Mouse (Mus musculus) c-Kit-positive CD71-positive TER-119-positive erythroid progenitor cells, embryonic 14.5 days (primary cell): Measurements from ENCODE around the gene Pnpla6.

Experiments
- DNase-seq: peaks from one replicate; pipeline ENCODE4 v3.0.0-alpha.2; 2013; ENCODE audit warnings: low spot score

Gene Pnpla6

GRCm38 (mm10) chr8:3515260-3515671 is at the start of gene Pnpla6:
Gene Pnpla6, plus strand, starts transcription at chr8:3515384.
- DNase-seq, result peak; percentile 80

- DNase-seq, result peak; percentile 89
Observed at GRCm38 (mm10) chr8:3467006-3467885, 47.9 kb upstream of the Pnpla6 start, which contains the start of gene Pex11g. Gene Pex11g, minus strand, starts transcription at chr8:3467680.

GRCm38 (mm10) chr8:3467886-3468545 is 47.2 kb upstream of the Pnpla6 start:
- DNase-seq, result no peak

GRCm38 (mm10) chr8:3468838-3469237 is 46.3 kb upstream of the Pnpla6 start:
- DNase-seq, result no peak

- DNase-seq, result no peak
Observed at GRCm38 (mm10) chr8:3470562-3470961, 44.6 kb upstream of the Pnpla6 start, which contains the start of gene Tex45. Gene Tex45, plus strand, starts transcription at chr8:3470862.

GRCm38 (mm10) chr8:3475715-3476429 is 39.3 kb upstream of the Pnpla6 start:
- DNase-seq, result no peak

- no peak for DNase-seq
Observed at GRCm38 (mm10) chr8:3480221-3480785, 34.9 kb upstream of the Pnpla6 start.

GRCm38 (mm10) chr8:3481605-3482004 is 33.6 kb upstream of the Pnpla6 start:
- DNase-seq, result no peak

- no peak for DNase-seq
Observed at GRCm38 (mm10) chr8:3482240-3482740, 32.9 kb upstream of the Pnpla6 start.

GRCm38 (mm10) chr8:3483546-3483945 is 31.6 kb upstream of the Pnpla6 start:
- no peak for DNase-seq

- DNase-seq, result no peak
Observed at GRCm38 (mm10) chr8:3485192-3485591, 30.0 kb upstream of the Pnpla6 start.

- DNase-seq, result no peak
Observed at GRCm38 (mm10) chr8:3492901-3493844, 22.0 kb upstream of the Pnpla6 start, which contains the start of gene Zfp358. Gene Zfp358, plus strand, starts transcription at chr8:3493138.

GRCm38 (mm10) chr8:3493845-3494208 is 21.4 kb upstream of the Pnpla6 start:
- DNase-seq, result no peak

- no peak for DNase-seq
Observed at GRCm38 (mm10) chr8:3495578-3496427, 19.4 kb upstream of the Pnpla6 start.

- DNase-seq, result no peak
Observed at GRCm38 (mm10) chr8:3496428-3496748, 18.8 kb upstream of the Pnpla6 start.

- DNase-seq, result no peak
Observed at GRCm38 (mm10) chr8:3498583-3498982, 16.6 kb upstream of the Pnpla6 start.

- no peak for DNase-seq
Observed at GRCm38 (mm10) chr8:3499751-3500150, 15.4 kb upstream of the Pnpla6 start.

- DNase-seq, result peak; percentile 98
Observed at GRCm38 (mm10) chr8:3500235-3501090, 14.7 kb upstream of the Pnpla6 start, which contains the start of gene Mcoln1. Gene Mcoln1, plus strand, starts transcription at chr8:3500457.

GRCm38 (mm10) chr8:3502217-3502616 is 13.0 kb upstream of the Pnpla6 start:
- DNase-seq, result no peak
